Mouse (Mus musculus) hindbrain, postnatal 0 days (tissue): Measurements from ENCODE around the gene Tmem150b. TPM values are rescaled to one million over a fixed set of nuclear protein-coding genes. Genes with fewer than 3 reads are reported as not detected.
A peak's percentile ranks its signal among the peaks of the same experiment; 100 is the strongest.

Experiments used
- ATAC-seq: fragments of 200-750 bp; cut with Nextera tagmentation; 2 replicates; pipeline ENCODE4 v1.8.0; 2017; ENCODE audit warnings: mild to moderate bottlenecking, moderate TSS enrichment, moderate library complexity
- DNase-seq: peaks from one replicate; pipeline ENCODE4 v3.0.0-alpha.2; 2015; ENCODE audit warnings: low spot score
- H3K27ac ChIP-seq: fragments of 300-500 bp; sonication (generic); 2 replicates; pipeline ENCODE4 v1.5.1; 2014; ENCODE audit warnings: mild to moderate bottlenecking
- H3K27me3 ChIP-seq: fragments of 300-500 bp; sonication (generic); 2 replicates; pipeline ENCODE4 v1.6.1; 2014; ENCODE audit warnings: low read length, mixed read lengths; ENCODE audit not compliant: insufficient read depth
- H3K36me3 ChIP-seq: fragments of 300-500 bp; sonication (generic); 2 replicates; pipeline ENCODE4 v1.6.1; 2014; ENCODE audit warnings: low read length, mixed read lengths; ENCODE audit not compliant: insufficient read depth
- H3K4me1 ChIP-seq: fragments of 300-500 bp; sonication (generic); 2 replicates; pipeline ENCODE4 v1.6.1; 2014; ENCODE audit warnings: antibody characterized with exemption, low read length, mixed read lengths; ENCODE audit not compliant: insufficient read depth
- H3K4me2 ChIP-seq: fragments of 300-500 bp; sonication (generic); 2 replicates; pipeline ENCODE4 v1.6.1; 2014; ENCODE audit warnings: low read depth, mild to moderate bottlenecking, low read length, moderate library complexity, mixed read lengths
- H3K4me3 ChIP-seq: fragments of 300-500 bp; sonication (generic); 2 replicates; pipeline ENCODE4 v1.5.1; 2014; ENCODE audit warnings: low read length
- H3K9ac ChIP-seq: fragments of 300-500 bp; sonication (generic); replicated peaks from 2 replicates; pipeline ENCODE4 v1.6.1; 2014; ENCODE audit warnings: mild to moderate bottlenecking, low read length, moderate library complexity, mixed read lengths
- H3K9me3 ChIP-seq: fragments of 300-500 bp; sonication (generic); 2 replicates; pipeline ENCODE4 v1.6.1; 2016; ENCODE audit warnings: low read length, mixed read lengths
- CTCF ChIP-seq: IDR thresholded peaks from 2 replicates; pipeline ENCODE4 v1.5.1; 2016; ENCODE audit warnings: antibody characterized with exemption, control low read depth, low read depth
- WGBS: fragments of 180-500 bp; shearing (Covaris S2); extraction: QIAGEN DNeasy Blood & Tissue Kit; methylation state at CpG from one replicate; pipeline ENCODE4 v1.1.7; 2014; 5-methylcytosine and 5-hydroxymethylcytosine counted together
- polyA plus RNA-seq: library from polyadenylated mRNA; unstranded; fragments of >200 nt; fragmentation: Nextera tagmentation; extraction: Ambion mirVana; gene quantifications from 2 replicates; pipeline ENCODE4 v1.2.1, GENCODE M21; 2015
- total RNA-seq: library from RNA; depleted of rRNA; stranded (reverse); fragments of >200 nt; gene quantifications from 2 replicates; pipeline ENCODE4 v1.2.3, GENCODE M21; 2014

Tmem150b gene
- total and polyA plus RNA-seq, 2 experiments from 2014 or later, result 0.13 TPM; not detected in 1

DNA sequence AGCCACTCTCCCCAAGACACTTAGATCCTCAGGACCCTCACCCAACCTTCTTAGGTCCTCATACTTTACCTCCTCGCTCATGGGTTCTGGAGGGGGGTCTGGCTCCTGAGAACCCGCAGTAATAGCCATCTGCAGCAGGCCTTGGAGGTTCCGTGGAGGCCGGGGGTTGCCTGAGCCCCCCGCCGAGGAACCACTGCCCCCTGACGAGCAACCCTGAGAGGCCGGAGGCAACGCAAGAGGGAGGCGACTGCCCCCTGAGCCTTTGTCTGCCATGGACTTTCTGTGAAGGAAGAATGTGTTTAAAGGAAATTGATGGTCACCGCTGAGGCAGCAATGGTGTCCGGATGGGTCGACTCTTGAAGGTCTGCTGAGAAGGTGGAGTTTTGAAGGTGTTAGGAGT, 40.8 kb downstream of the Tmem150b start:
- no peak for TF ChIP-seq CTCF
- Histone ChIP-seq H3K4me1 (no peaks in the 10 kb centered on the region), H3K27ac (peak overlapping the region; percentile 73), H3K4me3 (peak overlapping the region; percentile 78), H3K9me3 (no peaks in the 10 kb centered on the region), H3K4me2 (peak overlapping the region; percentile 92), H3K9ac (peak overlapping the region; percentile 52), H3K27me3 (no peaks in the 10 kb centered on the region), H3K36me3 (peaks cover 12% of the 10 kb centered on the region)
- ATAC-seq (no peak), DNase-seq (no peak)
- 0% methylated on average over 13 of the region's 13 CpGs for WGBS

GRCm38 (mm10) chr7:4683307-4683706, 41.7 kb downstream of the Tmem150b start:
- H3K27me3 ChIP-seq, result no peaks in the 10 kb centered on the region
- no peak for DNase-seq
- no peaks in the 10 kb centered on the region for H3K4me1 ChIP-seq
- no peak for ATAC-seq
- no peaks in the 10 kb centered on the region for H3K9me3 ChIP-seq
- TF ChIP-seq CTCF, result no peak
- H3K9ac ChIP-seq, result no peak overlapping the region
- H3K36me3 ChIP-seq, result peaks cover 12% of the 10 kb centered on the region
- H3K4me3 ChIP-seq, result no peak overlapping the region
- H3K4me2 ChIP-seq, result no peak overlapping the region
- H3K27ac ChIP-seq, result no peak overlapping the region
- WGBS, result 92% methylated on average over 5 of the region's 5 CpGs

- H3K4me2 ChIP-seq, result no peak overlapping the region
- H3K27ac ChIP-seq, result no peak overlapping the region
- no peaks in the 10 kb centered on the region for H3K27me3 ChIP-seq
- H3K9ac ChIP-seq, result no peak overlapping the region
- H3K36me3 ChIP-seq, result peaks cover 39% of the 10 kb centered on the region
- H3K4me1 ChIP-seq, result no peaks in the 10 kb centered on the region
- no peaks in the 10 kb centered on the region for H3K9me3 ChIP-seq
- H3K4me3 ChIP-seq, result no peak overlapping the region
- no peak for DNase-seq
- 93% methylated on average over 7 of the region's 7 CpGs for WGBS
- no peak for ATAC-seq
- TF ChIP-seq CTCF, result no peak
Measured at GRCm38 (mm10) chr7:4675200-4675599, 49.8 kb downstream of the Tmem150b start.

GRCm38 (mm10) chr7:4674114-4674731, 50.8 kb downstream of the Tmem150b start:
- WGBS, result 95% methylated on average over 12 of the region's 12 CpGs
- H3K9me3 ChIP-seq, result no peaks in the 10 kb centered on the region
- peaks cover 39% of the 10 kb centered on the region for H3K36me3 ChIP-seq
- no peak overlapping the region for H3K27ac ChIP-seq
- no peak for TF ChIP-seq CTCF
- H3K9ac ChIP-seq, result no peak overlapping the region
- no peak overlapping the region for H3K4me3 ChIP-seq
- ATAC-seq (no peak), DNase-seq (no peak)
- no peaks in the 10 kb centered on the region for H3K27me3 ChIP-seq
- H3K4me2 ChIP-seq, result no peak overlapping the region
- no peaks in the 10 kb centered on the region for H3K4me1 ChIP-seq

DNA sequence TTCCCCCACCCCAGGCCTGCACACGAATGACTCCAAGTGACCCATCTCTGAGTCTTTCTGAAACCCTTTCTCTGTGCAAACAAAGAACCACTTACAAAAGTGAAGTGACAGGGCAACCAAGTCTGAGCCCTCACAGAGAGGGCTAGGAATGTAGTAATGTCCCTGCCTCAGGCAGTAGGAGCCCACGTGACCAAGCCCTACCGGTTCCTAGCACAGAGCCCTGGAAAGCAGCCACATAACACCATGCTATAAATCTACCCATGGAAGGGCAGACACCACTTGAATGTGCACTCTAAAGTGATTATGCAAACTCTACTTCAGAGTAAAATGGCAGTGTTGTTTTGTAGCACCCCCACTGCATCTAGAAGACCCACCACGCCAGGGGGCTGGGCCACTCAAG, 53.1 kb downstream of the Tmem150b start:
- H3K27me3 ChIP-seq, result no peaks in the 10 kb centered on the region
- H3K4me1 ChIP-seq, result no peaks in the 10 kb centered on the region
- WGBS, result 67% methylated on average over 4 of the region's 4 CpGs
- peaks cover 35% of the 10 kb centered on the region for H3K36me3 ChIP-seq
- no peaks in the 10 kb centered on the region for H3K9me3 ChIP-seq
- no peak for DNase-seq
- H3K4me2 ChIP-seq, result no peak overlapping the region
- H3K27ac ChIP-seq, result no peak overlapping the region
- no peak for TF ChIP-seq CTCF
- no peak for ATAC-seq
- H3K4me3 ChIP-seq, result no peak overlapping the region
- no peak overlapping the region for H3K9ac ChIP-seq

GRCm38 (mm10) chr7:4670655-4671255, 54.3 kb downstream of the Tmem150b start:
- 87% methylated on average over 8 of the region's 8 CpGs for WGBS
- H3K27ac ChIP-seq, result no peak overlapping the region
- H3K4me1 ChIP-seq, result no peaks in the 10 kb centered on the region
- no peaks in the 10 kb centered on the region for H3K9me3 ChIP-seq
- H3K9ac ChIP-seq, result no peak overlapping the region
- H3K4me2 ChIP-seq, result no peak overlapping the region
- no peaks in the 10 kb centered on the region for H3K27me3 ChIP-seq
- DNase-seq (no peak), ATAC-seq (no peak)
- peaks cover 42% of the 10 kb centered on the region for H3K36me3 ChIP-seq
- TF ChIP-seq CTCF, result no peak
- H3K4me3 ChIP-seq, result no peak overlapping the region

GRCm38 (mm10) chr7:4669156-4669555, 55.9 kb downstream of the Tmem150b start:
- Histone ChIP-seq H3K4me1 (no peaks in the 10 kb centered on the region), H3K27ac (no peak overlapping the region), H3K36me3 (peaks cover 31% of the 10 kb centered on the region), H3K9me3 (no peaks in the 10 kb centered on the region), H3K4me2 (no peak overlapping the region), H3K4me3 (no peak overlapping the region), H3K9ac (no peak overlapping the region), H3K27me3 (no peaks in the 10 kb centered on the region)
- WGBS, result 97% methylated on average over 9 of the region's 9 CpGs
- DNase-seq (no peak), ATAC-seq (no peak)
- no peak for TF ChIP-seq CTCF
